Mouse (Mus musculus): ENCODE results near the gene Zfp784.

DNA sequence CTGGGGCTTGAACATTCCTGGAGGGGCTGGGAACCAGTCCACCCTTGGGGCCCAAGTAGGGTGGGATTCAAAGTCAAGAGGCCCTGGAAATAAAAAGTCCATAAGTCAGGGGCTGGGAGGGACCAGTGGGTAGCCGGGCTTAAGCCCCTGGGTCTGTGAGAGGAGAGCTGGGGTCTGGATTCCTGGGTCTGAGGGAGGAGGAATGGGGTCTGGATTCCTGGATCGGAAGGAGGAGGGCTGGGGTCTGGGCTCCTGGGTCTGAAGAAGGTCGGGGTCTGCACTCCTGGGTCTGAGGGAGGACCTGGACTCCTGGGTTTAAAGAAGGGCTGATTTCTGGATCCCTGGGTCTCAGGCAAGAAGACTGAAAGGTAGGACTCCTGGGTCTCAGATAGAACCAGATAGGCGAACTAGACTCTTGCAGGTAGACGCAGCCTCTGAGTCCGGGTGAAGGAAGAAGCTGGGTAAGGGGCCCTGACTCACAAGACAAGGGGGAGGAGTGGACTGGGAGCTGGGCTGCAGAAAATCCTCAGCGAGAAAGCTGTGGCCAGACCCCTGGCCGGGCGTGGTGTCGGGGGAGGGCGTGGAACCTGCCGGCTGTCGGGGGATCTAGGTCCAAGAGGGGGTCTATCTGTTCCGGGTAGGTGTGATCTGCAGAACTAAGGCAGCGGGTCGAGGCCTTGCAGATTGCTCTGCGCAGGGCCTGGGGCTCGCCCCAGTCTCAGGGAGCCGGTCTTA lies 42.8 kb downstream of the Zfp784 start:
- TF ChIP-seq POLR2A (IDR thresholded peaks at IDR 0.05; ENCODE audit: borderline replicate concordance, insufficient read depth, low read length) (no peak), CTCF (IDR thresholded peaks at IDR 0.05; ENCODE audit: borderline replicate concordance, insufficient read depth, low read depth, low read length) (no peak)
